Mouse (Mus musculus) urinary bladder, postnatal 36 days (tissue): ENCODE results near the gene Gm21883.
"Not testable (repeated sequence)": the region's sequence is repeated elsewhere in the genome, so short reads cannot be mapped to it uniquely, and the experiment has no call there.

Source experiments
- DNase-seq, 2 experiments: peaks; one replicate each; pipeline ENCODE4 v3.0.0; 2022; ENCODE audit warnings: low spot score in 2 of 2, mixed read lengths in 1 of 2

Gm21883 gene

GRCm38 (mm10) chrX:31574183-31574582 lies at the start of gene Gm21883:
Gm21883 (minus strand) TSS chrX:31574283.
- not testable (repeated sequence) for DNase-seq

- DNase-seq = not testable (repeated sequence)
These were observed 44.7 kb upstream of the Gm21883 start, which contains the start of gene Spin2e for GRCm38 (mm10) chrX:31618820-31619219. Spin2e (minus strand) TSS chrX:31618920.
